Mouse (Mus musculus) megakaryocyte-erythroid progenitor cell, adult 5-6 weeks (primary cell): ENCODE measurements around the gene Ccl27a. TPM values are rescaled to one million over a fixed set of nuclear protein-coding genes. Genes with fewer than 3 reads are reported as not detected.

Experiments
- ATAC-seq: replicated peaks from 2 replicates; pipeline ENCODE4 v1.8.0; 2016; ENCODE audit warnings: mild to moderate bottlenecking, inconsistent platforms; ENCODE audit not compliant: severe bottlenecking, poor library complexity, low FRiP score, low TSS enrichment
- total RNA-seq, 2 experiments: library from RNA; stranded (forward) in 1 of 2; stranded (reverse) in 1 of 2; fragments of 200-1000, 215-1000 nt in 1 of 2; fragments of >200 nt in 1 of 2; fragmentation: Nextera tagmentation in 1 of 2; gene quantifications; 2 replicates each; pipeline ENCODE4 v1.2.3; 2014 to 2017

Gene Ccl27a
- total RNA-seq, 2 experiments from 2014 or later, result 35.2 TPM; not detected in 1

GRCm38 (mm10) chr4:41757321-41757720 is 16.7 kb downstream of the Ccl27a start:
- no peak for ATAC-seq

- ATAC-seq, result no peak
Measured at GRCm38 (mm10) chr4:41756440-41756839, 17.6 kb downstream of the Ccl27a start.

GRCm38 (mm10) chr4:41755338-41756305 is 18.4 kb downstream of the Ccl27a start, which contains the start of gene Sigmar1:
Sigmar1 (minus strand) TSS chr4:41756157.
- ATAC-seq, result peak; percentile 62

- ATAC-seq, result peak; percentile 56
Measured at GRCm38 (mm10) chr4:41754797-41755337, 19.2 kb downstream of the Ccl27a start, which contains the start of gene Galt. Galt (plus strand) TSS chr4:41755228.

GRCm38 (mm10) chr4:41745021-41745420 is 29.0 kb downstream of the Ccl27a start:
- ATAC-seq, result no peak

- ATAC-seq, result no peak
Measured at GRCm38 (mm10) chr4:41744131-41744530, 29.9 kb downstream of the Ccl27a start.

- ATAC-seq, result peak; percentile 95
Measured at GRCm38 (mm10) chr4:41741158-41741560, 32.9 kb downstream of the Ccl27a start.

GRCm38 (mm10) chr4:41740380-41741157 is 33.5 kb downstream of the Ccl27a start:
- peak; percentile 75 for ATAC-seq

GRCm38 (mm10) chr4:41739260-41739659 is 34.8 kb downstream of the Ccl27a start:
- no peak for ATAC-seq

GRCm38 (mm10) chr4:41738256-41738603 is 35.8 kb downstream of the Ccl27a start:
- ATAC-seq, result no peak

GRCm38 (mm10) chr4:41737602-41738255 is 36.3 kb downstream of the Ccl27a start:
- peak; percentile 66 for ATAC-seq

GRCm38 (mm10) chr4:41731052-41731765 is 42.8 kb downstream of the Ccl27a start, which contains the start of gene Arid3c:
Arid3c (minus strand) TSS chr4:41731142.
- ATAC-seq, result no peak

GRCm38 (mm10) chr4:41726826-41727621 is 47.0 kb downstream of the Ccl27a start:
- ATAC-seq, result no peak

GRCm38 (mm10) chr4:41722918-41723351 is 51.1 kb downstream of the Ccl27a start, which contains the start of gene Dctn3:
Dctn3 (minus strand) TSS chr4:41723170.
- peak; percentile 96 for ATAC-seq
